Mouse (Mus musculus) spleen, adult 2 months (tissue): ENCODE data around the gene Npdc1.

Experiments used
- CTCF ChIP-seq: fragments of 200-500 bp; IDR thresholded peaks from 2 replicates; pipeline ENCODE4 v1.5.1; 2011; ENCODE audit warnings: mild to moderate bottlenecking, inconsistent platforms; ENCODE audit not compliant: insufficient read depth, insufficient read length, insufficient replicate concordance; ENCODE audit errors: extremely low read depth
- POLR2A ChIP-seq: fragments of 200-500 bp; IDR thresholded peaks from 2 replicates; pipeline ENCODE4 v1.6.1; 2011; ENCODE audit warnings: low read depth, low read length, inconsistent platforms

DNA sequence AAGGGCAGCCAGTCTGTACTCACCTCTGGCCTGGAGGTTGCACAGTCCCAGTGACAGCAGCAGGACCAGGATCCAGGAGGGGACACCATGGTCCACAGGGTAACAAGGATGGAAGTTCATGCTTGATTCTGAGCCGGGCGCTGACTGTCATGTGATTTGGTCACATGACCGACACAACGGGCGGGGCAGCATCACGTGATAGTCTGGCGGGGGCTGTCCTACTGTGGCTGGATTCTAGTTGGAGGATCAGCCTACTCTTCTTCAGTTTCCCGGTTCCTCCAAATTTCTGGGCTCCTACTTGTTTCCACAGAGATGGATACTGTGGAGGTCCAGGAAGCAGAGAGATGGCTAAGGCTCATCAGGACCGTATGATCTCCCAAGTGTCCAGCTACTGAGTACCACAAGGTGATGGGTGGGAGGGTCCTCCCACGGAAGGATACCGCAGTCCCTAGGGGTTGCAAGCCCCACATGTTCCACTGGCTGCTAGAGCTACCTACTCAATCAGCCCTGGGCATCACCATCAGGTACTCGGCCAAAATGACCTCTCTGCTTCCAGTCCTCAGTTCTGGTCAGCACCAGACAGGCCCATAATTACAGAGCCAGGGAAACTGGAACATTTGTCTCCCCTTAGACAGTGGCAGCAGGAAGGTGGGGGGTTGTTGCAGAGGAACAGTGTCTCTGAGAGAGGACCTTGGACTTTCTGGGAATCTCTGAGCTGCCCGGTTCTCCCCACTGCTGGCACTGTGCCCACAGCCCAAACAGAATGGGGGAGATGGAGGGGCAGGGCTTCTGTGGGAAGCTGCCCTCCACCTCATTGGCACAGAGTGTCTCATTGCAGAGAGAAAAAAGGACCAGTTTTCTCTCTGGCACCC is 42.7 kb upstream of the Npdc1 start, which contains the start of gene Dpp7:
- TF ChIP-seq CTCF: no peak
- TF ChIP-seq POLR2A: no peak
